Comparison of ENCODE assay signal across 9 mouse cellular contexts in genomic region chr7:44820525-44820924, GRCm38 (mm10). TPM values are rescaled to one million over a fixed set of nuclear protein-coding genes. Genes with fewer than 3 reads are reported as not detected.
DNase-seq lines count a peak whose midpoint lies in the region; ATAC-seq lines count a peak whose summit lies in the region.
"Had no signal": no experiment of that assay in that cellular context is flagged by ENCODE, and none has a peak within 500 bp of the region (broad histone marks: within the 10 kb centered on the region; RNA-seq: fewer than 3 reads in every experiment).

No protein-coding gene starts in this region.

- DNase-seq in embryo, embryonic 10 days (ENCODE audit: low spot score), result peak; percentile 2
- no peak for DNase-seq in embryo, embryonic 9.5 days (ENCODE audit: extremely low spot score)
- DNase-seq in kidney, postnatal 10 days, result peak; percentile 1
- DNase-seq in kidney, postnatal 36 days, result no peak
- peak; percentile 5 to 22 for DNase-seq in urinary bladder, postnatal 4 days (ENCODE audit: low spot score in 2 of 2)
- no peak for DNase-seq in urinary bladder, postnatal 10 days (ENCODE audit: low spot score)
- no peak for DNase-seq in yolk sac, embryonic 10.5 days (ENCODE audit: low spot score)
- DNase-seq: right cerebral cortex, postnatal 25 days had no signal

- ATAC-seq in monocyte, adult 5-6 weeks (replicated peaks; ENCODE audit: insufficient number of reproducible peaks, low FRiP score, low TSS enrichment, poor library complexity, severe bottlenecking), result no peak

RNA-seq across cellular contexts. Expression of gene Atf5, which starts 4.1 kb away (rescaled TPM):
- 1.1 to 2.8 TPM (median 2.8 TPM) in 3 replicates for total RNA-seq in monocyte, adult 5-6 weeks (2017)

RNA-seq across cellular contexts. Expression of gene Il4i1, which starts 4.3 kb away (rescaled TPM):
- total RNA-seq in monocyte, adult 5-6 weeks (2017), result 1.1 to 5.2 TPM (median 3.7 TPM) in 3 replicates

RNA-seq across cellular contexts. Expression of gene Nup62, which starts 4.6 kb away (rescaled TPM):
- total RNA-seq in monocyte, adult 5-6 weeks (2017), result 34.3 to 35.3 TPM (median 35.2 TPM) in 3 replicates

RNA-seq across cellular contexts. Expression of gene Akt1s1, which starts 28.3 kb away (rescaled TPM):
- total RNA-seq in monocyte, adult 5-6 weeks (2017), result 11.6 to 33.0 TPM (median 13.0 TPM) in 3 replicates

RNA-seq across cellular contexts. Expression of gene Tbc1d17, which starts 28.4 kb away (rescaled TPM):
- total RNA-seq in monocyte, adult 5-6 weeks (2017), result 33.8 to 69.8 TPM (median 57.7 TPM) in 3 replicates

Comparison
In these comparisons a context has a peak if more than half of its experiments do, and no peak if none do; other contexts are left out.
1. DNase-seq: peak in embryo, embryonic 10 days (single experiment), kidney, postnatal 10 days (single experiment) and urinary bladder, postnatal 4 days (2 of 2); none in embryo, embryonic 9.5 days (single experiment), kidney, postnatal 36 days (0 of 2), urinary bladder, postnatal 10 days (single experiment) and yolk sac, embryonic 10.5 days (single experiment).